Mouse (Mus musculus): ENCODE measurements around the gene Zmiz1. TPM values are rescaled to one million over a fixed set of nuclear protein-coding genes. Genes with fewer than 3 reads are reported as not detected.
A peak's percentile ranks its signal among the peaks of the same experiment; 100 is the strongest.

The Zmiz1 gene
- polyA plus RNA-seq, 1 experiment = 27.3 TPM

DNA sequence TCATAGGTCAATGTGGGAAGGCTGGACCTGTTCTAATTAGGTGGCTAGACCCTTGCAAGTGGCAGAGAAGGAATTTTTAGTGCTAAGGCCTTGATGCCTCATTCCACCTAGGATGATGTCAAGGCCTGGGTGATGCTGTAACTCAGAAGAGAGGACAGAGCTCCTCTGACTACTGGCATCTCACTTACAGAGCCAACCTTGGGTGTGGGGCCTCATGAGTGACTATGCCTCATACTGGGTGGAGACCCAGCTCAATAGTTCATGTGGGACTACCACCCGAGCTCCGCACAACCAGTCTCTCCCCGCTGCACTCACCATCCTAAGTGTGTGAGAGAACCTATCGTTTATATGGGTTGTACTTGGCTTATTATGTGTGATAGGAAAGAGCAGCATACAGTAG lies 84.9 kb downstream of the Zmiz1 start:
- TF ChIP-seq CEBPB (IDR thresholded peaks at IDR 0.05; ENCODE audit: low read depth) = no peak
- no peak for TF ChIP-seq MAX (IDR thresholded peaks at IDR 0.05)
- TF ChIP-seq MYOD1 (IDR thresholded peaks at IDR 0.05; ENCODE audit: control insufficient read depth, insufficient read length, low read depth) = no peak
- TF ChIP-seq USF1 (IDR thresholded peaks at IDR 0.05; ENCODE audit: low read depth) = no peak
- TF ChIP-seq MYOG (IDR thresholded peaks at IDR 0.05; ENCODE audit: control insufficient read depth, extremely low read depth, insufficient read length) = no peak
- TF ChIP-seq CTCF (IDR thresholded peaks at IDR 0.05; ENCODE audit: control insufficient read depth, insufficient read depth, insufficient read length) = no peak
- TF ChIP-seq FOSL1 (IDR thresholded peaks at IDR 0.05; ENCODE audit: insufficient read depth, low read length, poor library complexity, severe bottlenecking) = no peak
- Histone ChIP-seq H3ac (ENCODE audit: control insufficient read depth, insufficient read length, low read depth) (no peak overlapping the region), H3K4me3 (ENCODE audit: insufficient read depth, poor library complexity, severe bottlenecking) (no peak overlapping the region), H3K79me2 (ENCODE audit: control insufficient read depth, insufficient read depth) (peaks cover 56% of the 10 kb centered on the region), H3K27me3 (ENCODE audit: control insufficient read depth, insufficient read depth, insufficient read length) (no peaks in the 10 kb centered on the region), H3K79me3 (ENCODE audit: low read depth) (peaks cover 5% of the 10 kb centered on the region), H3K36me3 (ENCODE audit: control insufficient read depth, insufficient read depth) (peaks cover 45% of the 10 kb centered on the region)

DNA sequence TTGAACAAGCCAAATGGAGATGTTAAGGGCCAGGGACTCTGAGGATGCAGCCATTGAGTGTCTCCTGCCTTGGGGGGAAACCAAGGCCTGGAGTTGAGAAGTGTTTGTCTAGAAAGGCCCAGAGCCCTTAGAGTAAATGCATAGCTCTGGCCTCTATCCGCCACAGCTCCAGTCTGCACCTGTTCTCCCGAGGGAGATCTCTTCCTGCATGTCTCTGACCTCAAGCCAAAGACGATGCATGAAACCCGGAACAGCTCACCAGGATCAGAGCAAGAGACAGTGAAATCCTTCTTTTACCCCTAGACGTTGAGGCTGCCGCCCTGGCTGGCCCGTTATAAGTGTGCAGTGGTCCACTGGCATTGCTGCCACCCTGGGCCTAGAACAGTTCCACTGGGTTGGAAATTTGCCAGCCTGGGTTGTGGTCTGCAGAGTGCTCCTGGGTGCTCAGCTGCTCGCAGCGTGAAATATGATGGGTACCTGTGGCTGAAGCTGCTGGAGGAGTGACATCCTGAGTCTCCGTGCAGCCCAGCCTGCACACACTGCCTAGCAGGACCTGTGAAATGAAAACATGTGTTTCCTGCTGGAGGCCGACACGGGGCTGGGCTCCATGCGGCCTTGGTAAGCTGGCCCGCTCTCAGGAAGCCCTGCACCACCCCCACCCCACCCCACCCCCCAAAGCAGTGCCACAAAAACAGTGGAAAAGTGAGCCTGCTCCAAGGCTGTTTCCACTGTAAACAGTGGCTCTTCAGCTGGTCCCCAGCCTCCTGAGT lies 88.1 kb downstream of the Zmiz1 start:
- peaks cover 2% of the 10 kb centered on the region for H3K79me3 ChIP-seq (ENCODE audit: low read depth)
- peaks cover 48% of the 10 kb centered on the region for H3K79me2 ChIP-seq (ENCODE audit: control insufficient read depth, insufficient read depth)
- no peak overlapping the region for H3K4me3 ChIP-seq (ENCODE audit: insufficient read depth, poor library complexity, severe bottlenecking)
- H3K36me3 ChIP-seq (ENCODE audit: control insufficient read depth, insufficient read depth) = peaks cover 35% of the 10 kb centered on the region
- no peaks in the 10 kb centered on the region for H3K27me3 ChIP-seq (ENCODE audit: control insufficient read depth, insufficient read depth, insufficient read length)
- TF ChIP-seq MYOD1 (IDR thresholded peaks at IDR 0.05; ENCODE audit: control insufficient read depth, insufficient read length, low read depth) (peak; percentile 88), MYOG (IDR thresholded peaks at IDR 0.05; ENCODE audit: control insufficient read depth, extremely low read depth, insufficient read length) (no peak), CEBPB (IDR thresholded peaks at IDR 0.05; ENCODE audit: low read depth) (no peak), USF1 (IDR thresholded peaks at IDR 0.05; ENCODE audit: low read depth) (no peak), FOSL1 (IDR thresholded peaks at IDR 0.05; ENCODE audit: insufficient read depth, low read length, poor library complexity, severe bottlenecking) (no peak)
- H3ac ChIP-seq (ENCODE audit: control insufficient read depth, insufficient read length, low read depth) = no peak overlapping the region

DNA sequence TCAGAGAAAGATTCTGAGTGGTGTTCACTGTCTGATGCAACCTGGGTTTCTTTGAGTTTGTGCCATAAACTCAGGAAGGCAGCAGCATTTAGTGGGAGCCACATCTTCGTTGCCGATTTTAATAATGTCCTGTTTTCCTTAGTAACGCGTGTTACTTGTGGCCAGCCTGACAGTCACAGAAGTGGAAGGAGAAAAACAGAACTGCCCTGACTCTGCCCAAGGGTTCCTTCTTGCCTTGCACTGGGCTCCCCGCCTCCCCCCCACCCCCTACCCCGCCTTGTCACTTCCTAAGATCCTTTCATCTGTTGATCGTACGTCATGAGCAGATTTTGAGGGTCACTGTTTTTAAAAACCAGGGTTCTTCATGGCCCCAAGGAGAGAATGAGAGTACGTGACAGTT lies 88.9 kb downstream of the Zmiz1 start:
- Histone ChIP-seq H3K79me2 (ENCODE audit: control insufficient read depth, insufficient read depth) (peaks cover 43% of the 10 kb centered on the region), H3ac (ENCODE audit: control insufficient read depth, insufficient read length, low read depth) (no peak overlapping the region), H3K27me3 (ENCODE audit: control insufficient read depth, insufficient read depth, insufficient read length) (no peaks in the 10 kb centered on the region), H3K36me3 (ENCODE audit: control insufficient read depth, insufficient read depth) (peaks cover 35% of the 10 kb centered on the region), H3K4me3 (ENCODE audit: insufficient read depth, poor library complexity, severe bottlenecking) (no peak overlapping the region), H3K79me3 (ENCODE audit: low read depth) (no peaks in the 10 kb centered on the region)
- TF ChIP-seq CTCF (IDR thresholded peaks at IDR 0.05; ENCODE audit: control insufficient read depth, insufficient read depth, insufficient read length) (no peak), FOSL1 (IDR thresholded peaks at IDR 0.05; ENCODE audit: insufficient read depth, low read length, poor library complexity, severe bottlenecking) (no peak), MYOD1 (IDR thresholded peaks at IDR 0.05; ENCODE audit: control insufficient read depth, insufficient read length, low read depth) (no peak), CEBPB (IDR thresholded peaks at IDR 0.05; ENCODE audit: low read depth) (no peak), MYOG (IDR thresholded peaks at IDR 0.05; ENCODE audit: control insufficient read depth, extremely low read depth, insufficient read length) (no peak), MAX (IDR thresholded peaks at IDR 0.05) (no peak), USF1 (IDR thresholded peaks at IDR 0.05; ENCODE audit: low read depth) (no peak)

DNA sequence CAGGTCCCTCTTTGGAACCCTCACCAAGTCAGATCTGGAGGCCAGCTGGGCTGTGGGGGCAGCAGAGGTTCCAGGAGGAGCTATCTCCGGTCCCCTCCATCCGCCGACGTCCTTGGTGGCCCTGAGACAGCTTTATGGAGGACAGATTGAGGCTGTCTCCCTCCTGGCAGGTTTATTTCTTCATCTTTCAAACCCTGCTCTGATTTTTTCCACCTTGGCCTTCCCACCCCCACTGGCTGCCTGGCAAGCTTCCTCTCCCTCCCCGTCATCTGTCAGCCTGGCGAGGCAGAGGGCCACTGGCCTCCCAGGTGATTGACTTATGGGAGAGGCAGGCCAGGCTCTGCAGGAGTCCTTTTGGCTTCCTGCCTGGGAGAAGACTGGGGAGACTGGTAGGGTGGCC lies 89.7 kb downstream of the Zmiz1 start:
- Histone ChIP-seq H3K36me3 (ENCODE audit: control insufficient read depth, insufficient read depth) (peaks cover 34% of the 10 kb centered on the region), H3K4me3 (ENCODE audit: insufficient read depth, poor library complexity, severe bottlenecking) (no peak overlapping the region), H3K27me3 (ENCODE audit: control insufficient read depth, insufficient read depth, insufficient read length) (no peaks in the 10 kb centered on the region), H3K79me2 (ENCODE audit: control insufficient read depth, insufficient read depth) (peaks cover 39% of the 10 kb centered on the region), H3ac (ENCODE audit: control insufficient read depth, insufficient read length, low read depth) (no peak overlapping the region), H3K79me3 (ENCODE audit: low read depth) (no peaks in the 10 kb centered on the region)
- no peak for TF ChIP-seq FOSL1 (IDR thresholded peaks at IDR 0.05; ENCODE audit: insufficient read depth, low read length, poor library complexity, severe bottlenecking)
- TF ChIP-seq MYOG (IDR thresholded peaks at IDR 0.05; ENCODE audit: control insufficient read depth, extremely low read depth, insufficient read length) = no peak
- TF ChIP-seq MAX (IDR thresholded peaks at IDR 0.05) = no peak
- TF ChIP-seq MYOD1 (IDR thresholded peaks at IDR 0.05; ENCODE audit: control insufficient read depth, insufficient read length, low read depth) = no peak
- TF ChIP-seq USF1 (IDR thresholded peaks at IDR 0.05; ENCODE audit: low read depth) = no peak
- no peak for TF ChIP-seq CEBPB (IDR thresholded peaks at IDR 0.05; ENCODE audit: low read depth)
- TF ChIP-seq CTCF (IDR thresholded peaks at IDR 0.05; ENCODE audit: control insufficient read depth, insufficient read depth, insufficient read length) = no peak

DNA sequence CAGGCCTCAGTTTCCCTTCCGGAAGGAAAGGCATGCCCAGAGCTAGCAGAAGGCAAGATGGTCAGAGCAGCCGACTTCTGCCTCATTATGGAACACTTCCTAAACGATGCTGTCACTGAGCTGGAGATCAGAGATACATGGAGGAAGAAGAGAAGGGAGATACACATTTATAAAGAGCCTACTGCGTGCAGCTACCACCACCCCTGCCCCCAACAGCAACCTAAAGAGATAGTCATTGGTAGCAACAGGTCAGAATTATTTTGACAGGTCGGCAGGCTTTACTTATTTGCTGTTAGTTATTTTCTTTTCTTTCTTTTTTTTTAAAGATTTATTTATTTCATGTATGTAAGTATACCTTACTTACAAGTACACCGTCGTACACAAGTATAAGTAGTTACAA lies 90.1 kb downstream of the Zmiz1 start:
- TF ChIP-seq MYOD1 (IDR thresholded peaks at IDR 0.05; ENCODE audit: control insufficient read depth, insufficient read length, low read depth) (no peak), USF1 (IDR thresholded peaks at IDR 0.05; ENCODE audit: low read depth) (no peak), FOSL1 (IDR thresholded peaks at IDR 0.05; ENCODE audit: insufficient read depth, low read length, poor library complexity, severe bottlenecking) (no peak), MAX (IDR thresholded peaks at IDR 0.05) (no peak), CTCF (IDR thresholded peaks at IDR 0.05; ENCODE audit: control insufficient read depth, insufficient read depth, insufficient read length) (no peak)

More for the DNA sequence above, 90.1 kb downstream of the Zmiz1 start:
- peaks cover 29% of the 10 kb centered on the region for H3K36me3 ChIP-seq (ENCODE audit: control insufficient read depth, insufficient read depth)
- H3K79me2 ChIP-seq (ENCODE audit: control insufficient read depth, insufficient read depth) = peaks cover 35% of the 10 kb centered on the region
- no peaks in the 10 kb centered on the region for H3K27me3 ChIP-seq (ENCODE audit: control insufficient read depth, insufficient read depth, insufficient read length)
- no peaks in the 10 kb centered on the region for H3K79me3 ChIP-seq (ENCODE audit: low read depth)
- no peak overlapping the region for H3ac ChIP-seq (ENCODE audit: control insufficient read depth, insufficient read length, low read depth)
- no peak overlapping the region for H3K4me3 ChIP-seq (ENCODE audit: insufficient read depth, poor library complexity, severe bottlenecking)

Data from C2C12 (cell line).